Mouse (Mus musculus) CD4-positive, CD25-positive, alpha-beta regulatory T cell, adult 2 months (primary cell): ENCODE measurements around the gene Brms1l.

Experiments
- DNase-seq: peaks from one replicate; pipeline ENCODE4 v3.0.0-alpha.2; 2012; ENCODE audit warnings: low read depth, low spot score

The Brms1l gene

DNA sequence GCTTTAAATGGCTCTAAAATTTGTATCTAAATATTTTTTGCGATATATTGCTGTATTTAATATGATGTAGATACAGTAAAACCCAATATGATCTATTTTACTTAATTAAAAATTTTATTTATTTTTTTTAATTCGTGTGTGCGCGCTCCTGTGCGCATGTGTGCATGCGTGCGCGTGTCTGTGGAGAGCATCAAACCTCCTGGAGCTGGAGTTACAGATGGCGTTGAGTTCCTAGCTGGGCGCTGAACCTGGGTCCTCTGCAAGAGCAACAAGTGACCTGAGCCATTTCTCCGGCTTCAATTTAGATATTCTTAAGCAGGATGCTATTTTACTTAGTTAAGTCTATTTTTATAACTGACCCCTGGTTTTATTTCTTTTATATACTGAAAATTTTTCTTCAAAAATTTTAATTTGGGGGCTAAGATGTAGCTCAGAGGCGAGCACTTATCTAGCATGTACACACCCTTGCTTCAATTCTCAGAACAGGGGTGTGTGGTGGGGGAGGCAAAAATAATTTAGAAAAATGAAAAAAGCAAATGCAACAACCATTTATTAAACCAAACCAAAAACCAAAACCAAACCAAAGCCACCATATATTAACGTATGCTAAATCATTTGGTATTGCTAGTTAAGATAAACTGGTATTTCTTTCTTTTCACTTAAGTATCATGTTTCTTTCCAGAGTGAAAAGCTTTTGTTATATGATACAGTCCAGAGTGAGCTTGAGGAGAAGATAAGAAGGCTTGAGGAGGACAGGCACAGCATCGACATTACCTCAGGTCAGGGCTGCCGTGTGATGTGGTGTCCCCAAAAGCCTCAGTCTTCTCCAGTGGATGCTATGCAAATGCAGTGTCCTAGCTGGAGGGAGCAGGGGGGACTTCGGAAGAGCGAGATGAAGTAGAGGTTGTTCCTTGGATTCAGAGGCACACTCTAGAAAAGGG, 23.6 kb downstream of the Brms1l start:
- DNase-seq, result no peak

GRCm38 (mm10) chr12:55860631-55861030, 24.5 kb downstream of the Brms1l start:
- DNase-seq, result no peak

DNA sequence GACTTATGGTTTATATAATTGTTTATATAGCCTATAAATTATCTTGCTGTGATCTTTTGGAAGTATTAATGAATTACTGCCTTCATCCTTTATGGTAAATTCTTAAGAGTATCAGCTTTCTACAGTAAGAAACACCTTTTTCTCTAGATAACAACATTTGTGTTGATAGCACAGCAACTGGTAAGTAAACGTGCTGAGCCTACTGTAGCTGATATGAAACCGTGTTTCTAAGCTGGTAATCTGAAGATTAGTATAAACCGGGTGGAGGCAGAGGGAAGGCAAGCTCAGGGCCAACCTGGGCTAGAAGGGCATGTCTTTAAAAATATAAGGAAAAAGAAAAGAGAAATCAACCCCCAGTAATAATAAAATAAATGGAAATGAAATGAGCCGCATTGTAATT, 31.6 kb downstream of the Brms1l start:
- DNase-seq, result no peak

DNA sequence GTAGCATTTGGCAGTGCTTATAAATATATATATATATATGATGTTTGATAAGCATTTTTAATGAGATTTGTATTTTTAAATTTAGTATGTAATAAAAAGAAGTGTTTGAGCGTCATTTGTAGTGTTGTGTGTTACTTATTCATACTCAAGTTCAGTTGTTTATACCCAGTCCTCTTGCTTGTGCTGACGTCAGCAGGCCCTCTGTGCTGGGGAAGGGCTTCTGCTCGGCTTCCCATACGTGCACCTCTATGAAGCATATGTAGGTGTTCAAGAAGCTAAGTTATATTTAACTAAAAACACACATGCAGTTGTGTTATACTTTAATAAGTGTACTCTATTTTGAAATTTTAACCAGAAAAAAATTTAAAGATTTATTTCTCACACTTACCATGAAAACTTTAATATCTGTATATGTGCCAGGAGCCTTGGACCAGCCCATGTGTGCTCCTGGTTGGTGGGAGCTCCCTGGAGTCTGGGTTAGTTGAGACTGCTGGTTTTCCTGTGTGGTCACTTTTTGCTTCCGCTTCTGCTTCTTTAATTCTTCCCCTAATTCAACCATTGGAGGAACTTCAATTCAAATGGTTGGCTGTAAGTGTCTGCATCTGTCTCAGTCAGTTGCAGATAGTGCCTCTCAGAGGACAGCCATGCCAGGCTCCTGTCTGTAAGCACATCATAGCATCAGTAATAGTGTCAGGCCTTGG, 33.6 kb downstream of the Brms1l start:
- DNase-seq, result no peak

- DNase-seq, result no peak
These were observed 49.3 kb downstream of the Brms1l start for GRCm38 (mm10) chr12:55885449-55885848.

GRCm38 (mm10) chr12:55888570-55888969, 52.4 kb downstream of the Brms1l start:
- no peak for DNase-seq

- DNase-seq, result no peak
These were observed 68.7 kb downstream of the Brms1l start for GRCm38 (mm10) chr12:55904801-55905200.

DNA sequence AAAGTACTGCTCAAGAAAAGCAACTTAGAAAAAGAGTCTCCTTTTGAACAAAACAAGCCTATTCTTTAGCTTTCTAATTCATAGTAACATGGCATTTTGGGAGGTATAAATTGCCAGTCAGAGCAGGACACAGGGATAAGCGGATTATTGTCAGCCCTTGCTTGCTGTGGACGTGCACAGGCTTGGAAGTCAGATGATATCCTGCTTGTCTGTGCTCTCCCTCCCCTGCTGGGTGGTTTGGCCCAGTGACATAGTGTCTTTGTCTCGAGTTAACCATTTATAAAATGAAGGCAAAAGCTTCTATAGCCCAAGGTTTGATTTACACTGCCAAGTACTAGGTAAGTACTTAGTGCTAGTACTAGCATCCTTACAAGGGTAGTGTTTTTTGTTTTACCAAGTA, 76.0 kb downstream of the Brms1l start:
- DNase-seq, result no peak

DNA sequence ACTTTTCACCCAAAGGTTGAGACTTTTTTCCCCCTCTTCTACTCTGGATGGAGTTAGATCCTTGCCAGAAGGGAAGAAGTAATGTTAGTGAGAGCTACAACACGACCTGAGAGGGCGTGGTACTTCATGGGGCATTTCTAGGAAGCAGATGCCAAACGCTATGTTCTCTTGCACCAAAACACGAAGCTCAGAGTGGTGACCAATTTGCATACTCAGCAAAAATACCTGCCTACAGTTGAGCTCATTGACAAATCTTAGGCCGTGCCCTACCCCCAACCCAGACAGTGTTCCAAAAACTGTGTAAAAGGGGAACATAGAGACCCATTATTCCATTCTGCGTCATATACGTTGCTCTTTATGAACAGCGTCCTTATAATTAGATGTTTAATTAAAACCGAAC, 77.1 kb downstream of the Brms1l start:
- no peak for DNase-seq

GRCm38 (mm10) chr12:55916250-55916649, 80.1 kb downstream of the Brms1l start:
- no peak for DNase-seq

GRCm38 (mm10) chr12:55917020-55917419, 80.9 kb downstream of the Brms1l start:
- DNase-seq, result no peak
